9 mouse cellular contexts compared by ENCODE assay signal in genomic region chr7:129307042-129307825, GRCm38 (mm10). TPM values are rescaled to one million over a fixed set of nuclear protein-coding genes. Genes with fewer than 3 reads are reported as not detected.
DNase-seq lines count a peak whose midpoint lies in the region; ATAC-seq and TF ChIP-seq lines count a peak whose summit lies in the region.
"Had no signal": no experiment of that assay in that cellular context is flagged by ENCODE, and none has a peak within 500 bp of the region (broad histone marks: within the 10 kb centered on the region; RNA-seq: fewer than 3 reads in every experiment).

No protein-coding gene starts in this region.

- H3K9me3 ChIP-seq in kidney, embryonic 14.5 days (ENCODE audit: control insufficient read depth, low read length), result no peaks in the 10 kb centered on the region
- no peaks in the 10 kb centered on the region for H3K9me3 ChIP-seq in kidney, embryonic 15.5 days (replicated peaks)
- H3K9me3 ChIP-seq in forebrain, embryonic 14.5 days (replicated peaks; ENCODE audit: control insufficient read depth, low read length), result no peaks in the 10 kb centered on the region
- no peaks in the 10 kb centered on the region for H3K9me3 ChIP-seq in limb, embryonic 10.5 days (replicated peaks)
- H3K9me3 ChIP-seq in stomach, postnatal 0 days (ENCODE audit: control insufficient read depth, low read length), result no peaks in the 10 kb centered on the region
- H3K9me3 ChIP-seq: liver, embryonic 13.5 days had no signal

- no peak overlapping the region for H3K9ac ChIP-seq in kidney, embryonic 14.5 days (ENCODE audit: low read depth, low read length)
- no peak overlapping the region for H3K9ac ChIP-seq in kidney, embryonic 15.5 days
- no peak overlapping the region for H3K9ac ChIP-seq in forebrain, embryonic 14.5 days (ENCODE audit: low read length)
- no peak overlapping the region for H3K9ac ChIP-seq in stomach, postnatal 0 days (ENCODE audit: low read length)
- H3K9ac ChIP-seq: liver, embryonic 13.5 days had no signal

- peak; percentile 65 for ATAC-seq in kidney, embryonic 14.5 days (ENCODE audit: low FRiP score, low TSS enrichment)
- no peak; the same call in 1 of the 2 replicates for ATAC-seq in kidney, embryonic 15.5 days (replicated peaks; ENCODE audit: low FRiP score)
- no peak for ATAC-seq in forebrain, embryonic 14.5 days
- peak; percentile 49; the same call in 1 of the 2 replicates for ATAC-seq in stomach, postnatal 0 days (ENCODE audit: low FRiP score, low TSS enrichment)

- peak; percentile 81 for TF ChIP-seq CTCF in stomach, postnatal 0 days (IDR thresholded peaks at IDR 0.05; ENCODE audit: low read depth)

- H3K36me3 ChIP-seq in kidney, embryonic 14.5 days (ENCODE audit: control insufficient read depth, insufficient read depth, low read length), result no peaks in the 10 kb centered on the region
- H3K36me3 ChIP-seq in kidney, embryonic 15.5 days, result no peaks in the 10 kb centered on the region
- no peaks in the 10 kb centered on the region for H3K36me3 ChIP-seq in forebrain, embryonic 14.5 days (ENCODE audit: control insufficient read depth, insufficient read depth, low read length)
- no peaks in the 10 kb centered on the region for H3K36me3 ChIP-seq in limb, embryonic 10.5 days
- no peaks in the 10 kb centered on the region for H3K36me3 ChIP-seq in stomach, postnatal 0 days (ENCODE audit: control insufficient read depth, insufficient read depth, low read length)
- H3K36me3 ChIP-seq: liver, embryonic 13.5 days had no signal

- WGBS in kidney, embryonic 14.5 days, result 32% methylated on average over 13 of the region's 13 CpGs
- 27% methylated on average over 13 of the region's 13 CpGs for WGBS in kidney, embryonic 15.5 days
- 18% methylated on average over 13 of the region's 13 CpGs for WGBS in forebrain, embryonic 14.5 days
- WGBS in limb, embryonic 10.5 days, result 38% methylated on average over 13 of the region's 13 CpGs
- WGBS in stomach, postnatal 0 days, result 25% methylated on average over 13 of the region's 13 CpGs

- no peak overlapping the region for H3K4me2 ChIP-seq in kidney, embryonic 14.5 days (replicated peaks; ENCODE audit: low read depth, low read length)
- H3K4me2 ChIP-seq in kidney, embryonic 15.5 days, result no peak overlapping the region
- H3K4me2 ChIP-seq in forebrain, embryonic 14.5 days (ENCODE audit: low read length), result no peak overlapping the region
- H3K4me2 ChIP-seq in stomach, postnatal 0 days (replicated peaks; ENCODE audit: low read depth), result no peak overlapping the region
- H3K4me2 ChIP-seq: liver, embryonic 13.5 days had no signal

- TF ChIP-seq EP300 in stomach, postnatal 0 days (optimal IDR thresholded peaks at IDR 0.05), result no peak

- DNase-seq in adrenal gland, postnatal 25 days, result peak; percentile 9
- peak; percentile 28 for DNase-seq in forebrain, embryonic 14.5 days (ENCODE audit: low spot score)
- DNase-seq in limb, embryonic 10.5 days (ENCODE audit: low spot score), result peak; percentile 61
- DNase-seq in stomach, postnatal 0 days (ENCODE audit: low spot score), result peak; percentile 47
- DNase-seq in layer of hippocampus, adult 9-11 months, result no peak
- no peak for DNase-seq in thymus, postnatal 4 days
- DNase-seq: liver, embryonic 13.5 days had no signal

- H3K27me3 ChIP-seq in kidney, embryonic 14.5 days (ENCODE audit: control insufficient read depth, insufficient read depth, low read length), result no peaks in the 10 kb centered on the region
- no peaks in the 10 kb centered on the region for H3K27me3 ChIP-seq in kidney, embryonic 15.5 days
- no peaks in the 10 kb centered on the region for H3K27me3 ChIP-seq in forebrain, embryonic 14.5 days (replicated peaks; ENCODE audit: control insufficient read depth, insufficient read depth, low read length)
- no peaks in the 10 kb centered on the region for H3K27me3 ChIP-seq in limb, embryonic 10.5 days (ENCODE audit: low read depth, poor library complexity, severe bottlenecking)
- H3K27me3 ChIP-seq in stomach, postnatal 0 days (ENCODE audit: control insufficient read depth, insufficient read depth, low read length), result no peaks in the 10 kb centered on the region
- H3K27me3 ChIP-seq: liver, embryonic 13.5 days had no signal

- no peak overlapping the region for H3K4me3 ChIP-seq in kidney, embryonic 14.5 days (ENCODE audit: low read length)
- no peak overlapping the region for H3K4me3 ChIP-seq in kidney, embryonic 15.5 days (replicated peaks)
- no peak overlapping the region for H3K4me3 ChIP-seq in forebrain, embryonic 14.5 days (ENCODE audit: low read depth, low read length)
- H3K4me3 ChIP-seq in limb, embryonic 10.5 days, result no peak overlapping the region
- no peak overlapping the region for H3K4me3 ChIP-seq in stomach, postnatal 0 days (ENCODE audit: low read depth, low read length)
- H3K4me3 ChIP-seq: liver, embryonic 13.5 days had no signal

- no peak overlapping the region for H3K27ac ChIP-seq in kidney, embryonic 14.5 days (ENCODE audit: low read depth, low read length)
- H3K27ac ChIP-seq in kidney, embryonic 15.5 days, result no peak overlapping the region
- no peak overlapping the region for H3K27ac ChIP-seq in forebrain, embryonic 14.5 days (ENCODE audit: low read depth, low read length)
- peak overlapping the region; percentile 64; the same call in 1 of the 2 replicates for H3K27ac ChIP-seq in limb, embryonic 10.5 days
- no peak overlapping the region for H3K27ac ChIP-seq in stomach, postnatal 0 days (replicated peaks)
- H3K27ac ChIP-seq: liver, embryonic 13.5 days had no signal

- no peaks in the 10 kb centered on the region for H3K4me1 ChIP-seq in kidney, embryonic 14.5 days (ENCODE audit: control insufficient read depth, insufficient read depth, low read length)
- H3K4me1 ChIP-seq in kidney, embryonic 15.5 days, result peaks cover 16% of the 10 kb centered on the region
- no peaks in the 10 kb centered on the region; the same call in 1 of the 2 replicates for H3K4me1 ChIP-seq in forebrain, embryonic 14.5 days (ENCODE audit: control insufficient read depth, insufficient read depth, low read length)
- no peaks in the 10 kb centered on the region for H3K4me1 ChIP-seq in limb, embryonic 10.5 days
- H3K4me1 ChIP-seq in stomach, postnatal 0 days (replicated peaks; ENCODE audit: control insufficient read depth, insufficient read depth), result no peaks in the 10 kb centered on the region
- H3K4me1 ChIP-seq: liver, embryonic 13.5 days had no signal

RNA-seq across cellular contexts. Expression of gene Plpp4, which starts 50.4 kb away (rescaled TPM):
- polyA plus RNA-seq in kidney, embryonic 14.5 days (2014; fragmentation: Nextera tagmentation; extraction: Ambion mirVana), result 2.4 and 3.1 TPM in 2 replicates
- 2.9 and 3.1 TPM in 2 replicates for polyA plus RNA-seq in kidney, embryonic 15.5 days (2015; fragmentation: Nextera tagmentation; extraction: Ambion mirVana)
- not detected in 2 replicates for total RNA-seq in adrenal gland, postnatal 25 days (2021)
- polyA plus RNA-seq in forebrain, embryonic 14.5 days (2014; fragmentation: Nextera tagmentation; extraction: Ambion mirVana), result 2.4 and 2.7 TPM in 2 replicates
- not detected in 2 replicates for polyA plus RNA-seq in limb, embryonic 10.5 days (2016; fragmentation: Nextera tagmentation; extraction: Ambion mirVana)
- polyA plus RNA-seq in stomach, postnatal 0 days (2015; fragmentation: Nextera tagmentation; extraction: Ambion mirVana), result 0.76 and 0.99 TPM in 2 replicates

Comparison
In these comparisons a context has a peak if more than half of its experiments do, and no peak if none do; other contexts are left out.
1. ATAC-seq: peak in kidney, embryonic 14.5 days (single experiment) and stomach, postnatal 0 days (single experiment); none in kidney, embryonic 15.5 days (single experiment) and forebrain, embryonic 14.5 days (single experiment).
2. DNase-seq: peak in adrenal gland, postnatal 25 days (single experiment), forebrain, embryonic 14.5 days (single experiment), limb, embryonic 10.5 days (single experiment) and stomach, postnatal 0 days (single experiment); none in layer of hippocampus, adult 9-11 months (single experiment) and thymus, postnatal 4 days (single experiment).